Mouse (Mus musculus) heart, postnatal 0 days (tissue): ENCODE results near the gene Gm21834.

Experiments used
- CTCF ChIP-seq: IDR thresholded peaks from 2 replicates; pipeline ENCODE4 v1.5.1; 2016; ENCODE audit warnings: antibody characterized with exemption, control low read depth, low read depth
- EP300 ChIP-seq: IDR thresholded peaks from 2 replicates; pipeline ENCODE4 v1.6.1; 2016; ENCODE audit warnings: antibody characterized with exemption, low read depth

DNA sequence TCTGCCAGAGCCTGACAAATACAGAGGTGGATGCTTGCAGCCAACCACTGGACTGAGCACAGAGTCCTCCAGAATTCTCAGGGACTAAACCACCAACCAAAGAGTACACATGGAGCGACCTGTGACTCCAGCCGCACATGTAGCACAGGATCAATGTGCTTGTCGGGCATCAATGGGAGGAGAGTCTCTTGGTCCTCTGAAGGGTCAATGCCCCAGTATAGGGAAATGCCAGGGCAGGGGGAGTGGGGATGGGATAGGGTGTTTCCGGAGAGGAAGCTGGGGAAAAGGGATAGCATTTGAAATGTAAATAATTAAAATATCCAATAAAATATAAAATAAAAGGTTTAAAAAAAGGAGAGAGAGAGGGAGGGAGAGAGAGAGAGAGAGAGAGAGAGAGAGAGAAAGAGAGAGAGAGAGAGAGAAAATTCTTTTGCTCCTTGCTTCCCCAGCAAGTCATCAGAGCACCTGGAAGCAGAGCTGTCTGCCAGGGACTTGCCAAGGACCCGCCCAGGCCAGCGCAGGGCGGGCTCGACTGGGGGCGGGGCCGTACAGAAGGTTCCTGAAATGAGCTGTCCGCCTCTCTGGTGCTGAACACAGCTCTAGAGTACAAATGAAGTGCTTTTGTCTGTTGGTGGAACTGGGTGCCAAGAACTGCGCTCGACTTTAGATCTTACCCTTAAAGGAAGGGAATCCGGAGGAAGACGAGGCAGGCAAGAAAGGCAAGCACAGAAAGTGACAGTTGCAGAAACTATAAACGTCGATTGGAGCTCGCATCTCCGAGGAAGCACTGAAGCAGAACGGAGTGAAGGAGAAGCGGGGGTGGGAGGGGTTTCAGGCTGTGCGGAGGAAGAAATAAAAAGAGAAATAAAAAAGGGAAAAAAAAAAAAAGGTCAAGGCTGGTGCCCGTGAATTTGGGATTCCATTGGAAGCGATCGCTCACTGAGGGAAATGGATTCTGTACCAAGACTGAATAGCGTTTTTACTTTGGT lies 26.9 kb upstream of the Gm21834 start, which contains the start of gene Cntnap5c:
- TF ChIP-seq EP300: no peak
- no peak for TF ChIP-seq CTCF
